In genomic region chr1:82429061-82429460, GRCm38 (mm10) we compare ENCODE assay signal across 11 mouse cellular contexts.
DNase-seq lines count a peak whose midpoint lies in the region; ATAC-seq and TF ChIP-seq lines count a peak whose summit lies in the region.
"Had no signal": no experiment of that assay in that cellular context is flagged by ENCODE, and none has a peak within 500 bp of the region (broad histone marks: within the 10 kb centered on the region; RNA-seq: fewer than 3 reads in every experiment).

No protein-coding gene starts in this region.

- H3K9me3 ChIP-seq in kidney, embryonic 16.5 days (ENCODE audit: low read length): no peaks in the 10 kb centered on the region
- no peaks in the 10 kb centered on the region for H3K9me3 ChIP-seq in stomach, embryonic 14.5 days (ENCODE audit: control insufficient read depth, low read depth, low read length)

- WGBS in kidney, embryonic 16.5 days: 25% methylated on average over 1 of the region's 1 CpGs
- WGBS in stomach, embryonic 14.5 days: 18% methylated on average over 1 of the region's 1 CpGs

- H3K9ac ChIP-seq in kidney, embryonic 16.5 days (replicated peaks; ENCODE audit: low read length): no peak overlapping the region
- H3K9ac ChIP-seq in stomach, embryonic 14.5 days (replicated peaks; ENCODE audit: low read depth, low read length): no peak overlapping the region

- no peak overlapping the region for H3K4me3 ChIP-seq in kidney, embryonic 16.5 days (ENCODE audit: low read length)
- no peak overlapping the region for H3K4me3 ChIP-seq in stomach, embryonic 14.5 days (ENCODE audit: low read depth, low read length)
- H3K4me3 ChIP-seq in layer of hippocampus, adult 2 months: no peak overlapping the region
- H3K4me3 ChIP-seq: erythroblast, embryonic 14.5 days had no signal

- peak; percentile 50 for DNase-seq in ovary, adult 18-20 months (ENCODE audit: low spot score)
- DNase-seq in ovary, postnatal 36 days (ENCODE audit: low spot score): no peak
- DNase-seq in adrenal gland, postnatal 25 days: peak; percentile 48
- no peak for DNase-seq in layer of hippocampus, postnatal 25 days (ENCODE audit: extremely low spot score in 1 of 2, low spot score in 1 of 2)
- no peak for DNase-seq in layer of hippocampus, adult 2 months (ENCODE audit: low spot score in 2 of 2)
- DNase-seq in gastrocnemius, postnatal 10 days: no peak
- DNase-seq: liver; right cerebral cortex, adult 18-20 months had no signal

- no peak for TF ChIP-seq CTCF in layer of hippocampus, adult 2 months (conservative IDR thresholded peaks at IDR 0.05)

- H3K4me2 ChIP-seq in kidney, embryonic 16.5 days (replicated peaks; ENCODE audit: low read depth, low read length): no peak overlapping the region
- H3K4me2 ChIP-seq in stomach, embryonic 14.5 days (replicated peaks; ENCODE audit: low read depth, low read length): no peak overlapping the region

- peak overlapping the region; percentile 54 for H3K27ac ChIP-seq in kidney, embryonic 16.5 days (ENCODE audit: low read length)
- no peak overlapping the region for H3K27ac ChIP-seq in stomach, embryonic 14.5 days (ENCODE audit: low read length)
- H3K27ac ChIP-seq in layer of hippocampus, adult 2 months: no peak overlapping the region

- no peaks in the 10 kb centered on the region for H3K27me3 ChIP-seq in kidney, embryonic 16.5 days (ENCODE audit: insufficient read depth, low read length)
- H3K27me3 ChIP-seq in stomach, embryonic 14.5 days (ENCODE audit: control insufficient read depth, insufficient read depth, low read length): no peaks in the 10 kb centered on the region

- H3K4me1 ChIP-seq in kidney, embryonic 16.5 days (ENCODE audit: insufficient read depth, low read length): peaks cover 15% of the 10 kb centered on the region
- H3K4me1 ChIP-seq in stomach, embryonic 14.5 days (ENCODE audit: control insufficient read depth, insufficient read depth, low read length): no peaks in the 10 kb centered on the region

- ATAC-seq in kidney, embryonic 16.5 days (ENCODE audit: low FRiP score, low TSS enrichment): 0 out of 2 replicates have a peak, but pooled peaks have one; percentile 60
- peak; percentile 81 for ATAC-seq in stomach, embryonic 14.5 days (ENCODE audit: insufficient number of reproducible peaks, insufficient read depth, low FRiP score, low read depth)

- H3K36me3 ChIP-seq in kidney, embryonic 16.5 days (ENCODE audit: insufficient read depth, low read length): no peaks in the 10 kb centered on the region
- H3K36me3 ChIP-seq in stomach, embryonic 14.5 days (ENCODE audit: control insufficient read depth, insufficient read depth, low read length): no peaks in the 10 kb centered on the region

Comparison
In these comparisons a context has a peak if more than half of its experiments do, and no peak if none do; other contexts are left out.
1. DNase-seq: peak in ovary, adult 18-20 months (single experiment) and adrenal gland, postnatal 25 days (single experiment); none in ovary, postnatal 36 days (single experiment), layer of hippocampus, postnatal 25 days (0 of 2), layer of hippocampus, adult 2 months (0 of 2) and gastrocnemius, postnatal 10 days (single experiment).